Mouse (Mus musculus): ENCODE results near the gene Spdye4c. TPM values are rescaled to one million over a fixed set of nuclear protein-coding genes. Genes with fewer than 3 reads are reported as not detected.
A peak's percentile ranks its signal among the peaks of the same experiment; 100 is the strongest.

Spdye4c gene
- polyA plus RNA-seq, 1 experiment = not detected

DNA sequence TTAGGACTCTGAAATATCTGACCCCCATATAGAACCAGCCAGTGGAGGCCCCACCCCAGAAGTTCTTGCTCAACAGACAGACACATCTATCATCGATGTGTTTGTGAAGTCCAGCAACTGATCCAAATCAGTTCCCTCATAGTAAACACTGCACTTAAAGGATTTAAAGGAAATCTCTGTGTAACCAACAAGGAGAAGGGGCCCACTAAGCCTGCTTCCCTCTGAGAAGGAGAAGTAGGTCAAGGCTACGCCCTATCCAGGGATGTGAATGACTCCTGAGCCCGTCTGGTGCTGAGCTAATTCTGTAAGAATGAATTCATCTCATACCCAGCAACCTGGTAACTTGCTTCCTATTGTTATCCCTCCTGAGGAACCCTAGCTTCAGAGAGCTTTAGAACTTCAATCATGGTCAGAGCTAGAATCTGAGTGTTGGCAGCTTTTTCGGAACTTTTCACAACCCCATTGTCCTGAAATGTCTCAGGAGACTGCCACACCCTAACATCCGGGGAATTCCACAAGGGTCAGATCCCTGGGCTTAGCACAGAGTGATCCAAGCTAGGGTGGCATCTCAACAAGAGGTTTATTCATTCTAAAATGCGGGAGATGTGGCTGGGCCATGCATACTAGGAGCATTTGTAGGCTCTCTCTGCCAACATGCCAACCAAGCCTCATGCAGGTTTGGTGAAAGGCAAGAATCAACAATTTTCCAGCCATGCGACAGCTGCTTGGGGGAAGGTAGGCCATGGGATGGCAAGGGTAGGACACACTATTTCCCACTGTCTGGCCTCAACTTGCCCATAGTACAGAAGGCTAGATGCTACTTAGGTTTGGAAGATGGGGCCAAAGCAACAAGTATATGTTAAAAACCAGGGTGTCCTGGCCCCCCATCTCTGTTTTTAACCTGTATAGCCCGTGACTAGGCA lies 38.0 kb upstream of the Spdye4c start:
- peaks cover 17% of the 10 kb centered on the region for H3K4me1 ChIP-seq (ENCODE audit: control insufficient read depth, insufficient read depth, low read length)
- H3K4me3 ChIP-seq (ENCODE audit: insufficient read depth, low read length) = no peak overlapping the region
- no peak overlapping the region for H3K27ac ChIP-seq (ENCODE audit: insufficient read depth, low read depth, low read length)
- no peak for TF ChIP-seq CTCF (IDR thresholded peaks at IDR 0.05; ENCODE audit: low read depth, low read length)
- no peak for TF ChIP-seq POLR2A (IDR thresholded peaks at IDR 0.05; ENCODE audit: borderline replicate concordance, low read depth, low read length)

- Histone ChIP-seq H3K4me1 (ENCODE audit: control insufficient read depth, insufficient read depth, low read length) (peaks cover 17% of the 10 kb centered on the region), H3K27ac (ENCODE audit: insufficient read depth, low read depth, low read length) (no peak overlapping the region), H3K4me3 (ENCODE audit: insufficient read depth, low read length) (no peak overlapping the region)
- TF ChIP-seq POLR2A (IDR thresholded peaks at IDR 0.05; ENCODE audit: borderline replicate concordance, low read depth, low read length) (no peak), CTCF (IDR thresholded peaks at IDR 0.05; ENCODE audit: low read depth, low read length) (no peak)
These were observed 35.9 kb upstream of the Spdye4c start for GRCm38 (mm10) chr2:128555082-128555481.

- Histone ChIP-seq H3K4me1 (ENCODE audit: control insufficient read depth, insufficient read depth, low read length) (no peaks in the 10 kb centered on the region), H3K27ac (ENCODE audit: insufficient read depth, low read depth, low read length) (no peak overlapping the region), H3K4me3 (ENCODE audit: insufficient read depth, low read length) (no peak overlapping the region)
- TF ChIP-seq POLR2A (IDR thresholded peaks at IDR 0.05; ENCODE audit: borderline replicate concordance, low read depth, low read length) (no peak), CTCF (IDR thresholded peaks at IDR 0.05; ENCODE audit: low read depth, low read length) (no peak)
These were observed 26.8 kb upstream of the Spdye4c start for GRCm38 (mm10) chr2:128564195-128564594.

- Histone ChIP-seq H3K4me1 (ENCODE audit: control insufficient read depth, insufficient read depth, low read length) (no peaks in the 10 kb centered on the region), H3K4me3 (ENCODE audit: insufficient read depth, low read length) (no peak overlapping the region), H3K27ac (ENCODE audit: insufficient read depth, low read depth, low read length) (no peak overlapping the region)
- TF ChIP-seq CTCF (IDR thresholded peaks at IDR 0.05; ENCODE audit: low read depth, low read length) (no peak), POLR2A (IDR thresholded peaks at IDR 0.05; ENCODE audit: borderline replicate concordance, low read depth, low read length) (no peak)
These were observed 25.1 kb upstream of the Spdye4c start for GRCm38 (mm10) chr2:128565904-128566303.

DNA sequence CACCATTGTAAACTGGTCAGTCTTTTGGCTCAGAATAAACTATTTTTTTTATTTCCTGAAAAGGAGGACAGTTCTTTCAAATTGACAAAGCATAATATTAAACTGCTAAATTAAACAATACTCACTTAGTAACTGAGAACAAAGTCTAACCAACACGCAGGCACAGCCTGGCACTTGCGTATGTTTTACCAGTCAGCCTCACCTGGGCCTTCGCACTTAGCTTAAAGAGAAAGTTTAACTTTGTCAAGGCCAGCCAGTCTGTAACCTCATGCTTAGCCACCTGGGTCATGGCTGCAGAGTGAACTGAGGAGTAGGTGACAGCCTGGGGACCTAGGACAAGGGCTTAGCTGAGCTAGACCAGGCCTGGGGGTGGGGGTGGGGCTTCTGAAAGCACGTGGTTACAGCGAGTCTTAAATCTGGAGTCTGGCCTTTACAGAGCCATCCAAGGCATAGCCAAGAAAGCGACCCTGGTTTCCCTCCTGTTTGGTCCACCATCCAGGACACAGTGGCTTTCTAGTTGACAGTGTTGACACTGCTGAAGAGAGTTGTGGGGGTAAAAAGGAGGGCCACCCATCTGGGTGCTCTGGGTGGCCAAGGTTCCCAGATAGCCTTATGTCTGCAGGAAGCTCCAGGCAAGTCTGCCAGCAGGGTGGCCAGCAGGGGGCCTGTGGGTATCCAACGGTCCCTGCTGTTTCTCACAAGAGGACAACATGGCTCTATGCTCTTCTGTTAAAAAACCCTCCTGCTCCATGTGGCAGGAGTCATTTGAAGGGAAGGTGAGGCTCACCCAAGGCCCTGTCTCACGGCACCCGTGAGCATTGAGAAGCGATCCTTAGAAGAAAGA lies 24.5 kb upstream of the Spdye4c start:
- no peak overlapping the region for H3K4me3 ChIP-seq (ENCODE audit: insufficient read depth, low read length)
- H3K4me1 ChIP-seq (ENCODE audit: control insufficient read depth, insufficient read depth, low read length) = no peaks in the 10 kb centered on the region
- no peak overlapping the region for H3K27ac ChIP-seq (ENCODE audit: insufficient read depth, low read depth, low read length)
- TF ChIP-seq CTCF (IDR thresholded peaks at IDR 0.05; ENCODE audit: low read depth, low read length) (peak; percentile 25; the same call in 1 of the 2 replicates), POLR2A (IDR thresholded peaks at IDR 0.05; ENCODE audit: borderline replicate concordance, low read depth, low read length) (no peak)

DNA sequence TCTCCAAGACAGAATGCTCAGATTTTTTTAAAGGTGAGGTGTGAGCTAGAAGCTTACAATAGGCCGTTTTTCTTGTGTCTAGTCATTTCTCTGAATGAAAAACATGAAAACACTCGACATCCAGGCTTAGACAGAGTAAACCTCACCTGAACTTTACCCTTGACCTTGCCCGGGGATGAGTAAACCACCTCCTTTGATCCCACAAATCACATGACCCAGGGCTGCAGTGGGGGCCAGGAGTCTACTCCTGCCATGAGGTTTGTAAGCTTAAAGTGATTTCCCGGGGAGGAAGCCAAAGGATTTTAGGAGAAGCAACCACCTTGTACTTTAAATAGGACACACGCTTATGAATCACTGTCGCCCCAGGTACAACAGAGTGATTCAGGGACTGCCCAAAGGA lies 23.0 kb upstream of the Spdye4c start:
- no peak overlapping the region for H3K4me3 ChIP-seq (ENCODE audit: insufficient read depth, low read length)
- TF ChIP-seq CTCF (IDR thresholded peaks at IDR 0.05; ENCODE audit: low read depth, low read length) = no peak
- no peak for TF ChIP-seq POLR2A (IDR thresholded peaks at IDR 0.05; ENCODE audit: borderline replicate concordance, low read depth, low read length)
- H3K27ac ChIP-seq (ENCODE audit: insufficient read depth, low read depth, low read length) = no peak overlapping the region

GRCm38 (mm10) chr2:128568490-128568889 lies 22.5 kb upstream of the Spdye4c start:
- no peak overlapping the region for H3K4me3 ChIP-seq (ENCODE audit: insufficient read depth, low read length)
- no peak overlapping the region for H3K27ac ChIP-seq (ENCODE audit: insufficient read depth, low read depth, low read length)
- TF ChIP-seq POLR2A (IDR thresholded peaks at IDR 0.05; ENCODE audit: borderline replicate concordance, low read depth, low read length) (no peak), CTCF (IDR thresholded peaks at IDR 0.05; ENCODE audit: low read depth, low read length) (no peak)
- H3K4me1 ChIP-seq (ENCODE audit: control insufficient read depth, insufficient read depth, low read length) = peaks cover 4% of the 10 kb centered on the region

More for the DNA sequence above, 23.0 kb upstream of the Spdye4c start:
- H3K4me1 ChIP-seq (ENCODE audit: control insufficient read depth, insufficient read depth, low read length) = peaks cover 4% of the 10 kb centered on the region

DNA sequence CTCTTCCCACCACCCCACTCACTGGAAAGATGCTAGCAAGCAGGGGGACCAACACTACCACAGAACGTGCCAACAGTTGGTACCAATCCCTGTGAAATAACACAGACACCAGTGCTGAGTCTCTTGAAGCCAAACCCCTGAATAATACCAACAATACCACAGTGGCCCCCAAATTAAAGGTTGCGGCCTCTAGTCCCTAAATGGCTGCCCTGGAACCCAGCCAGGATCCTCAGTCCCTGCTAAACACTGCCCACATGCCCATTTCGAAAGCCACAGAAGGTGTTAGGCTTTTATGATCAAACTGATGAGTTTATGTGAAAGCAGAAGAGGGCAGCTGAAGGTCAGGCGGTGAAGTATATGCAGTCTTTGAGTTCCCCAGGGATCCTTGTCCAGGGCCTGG lies 20.0 kb upstream of the Spdye4c start:
- H3K4me3 ChIP-seq (ENCODE audit: insufficient read depth, low read length) = no peak overlapping the region
- TF ChIP-seq CTCF (IDR thresholded peaks at IDR 0.05; ENCODE audit: low read depth, low read length) = no peak
- TF ChIP-seq POLR2A (IDR thresholded peaks at IDR 0.05; ENCODE audit: borderline replicate concordance, low read depth, low read length) = no peak
- no peak overlapping the region for H3K27ac ChIP-seq (ENCODE audit: insufficient read depth, low read depth, low read length)
- peaks cover 4% of the 10 kb centered on the region for H3K4me1 ChIP-seq (ENCODE audit: control insufficient read depth, insufficient read depth, low read length)

DNA sequence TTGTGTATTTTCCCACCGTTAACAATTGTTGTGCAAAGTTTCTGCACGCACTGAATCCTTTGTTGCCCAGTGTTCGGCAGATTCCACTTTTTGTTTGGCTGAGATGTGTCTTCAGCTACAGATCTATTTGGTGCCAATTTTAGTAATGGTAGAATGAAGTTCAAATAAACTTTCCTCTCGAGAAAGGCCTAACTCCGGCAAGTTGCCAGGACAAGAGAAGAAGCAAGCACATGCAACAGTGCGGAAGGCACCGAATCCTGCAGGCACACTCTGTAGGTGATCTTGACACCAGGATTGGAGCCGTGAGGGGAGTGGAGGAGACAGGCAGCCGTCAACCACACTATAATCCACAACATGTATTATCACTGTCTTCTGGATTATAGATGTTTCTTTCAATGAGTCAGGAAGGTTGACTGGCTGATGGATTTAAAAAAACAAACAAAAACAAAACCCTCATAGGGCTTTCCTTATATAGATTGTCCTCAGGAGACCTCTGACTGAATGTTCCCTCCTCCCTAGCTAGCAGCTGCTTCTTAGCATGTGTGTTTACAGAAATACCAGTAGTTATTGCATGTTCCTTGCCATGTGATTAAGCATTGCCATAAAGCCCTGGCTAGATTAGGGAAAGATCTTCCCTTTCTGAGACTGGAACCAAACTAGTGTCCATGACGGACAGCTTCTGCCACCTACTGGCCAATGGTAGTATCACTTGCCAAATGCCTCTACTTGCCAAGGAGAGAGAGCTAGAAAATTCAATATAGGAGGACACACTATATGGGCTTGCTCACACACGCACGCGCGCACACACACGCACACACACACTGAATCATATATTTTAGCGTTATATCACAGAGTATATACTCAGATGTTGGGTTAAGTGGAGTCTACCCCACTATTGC lies 18.0 kb upstream of the Spdye4c start:
- H3K4me1 ChIP-seq (ENCODE audit: control insufficient read depth, insufficient read depth, low read length) = peaks cover 4% of the 10 kb centered on the region
- H3K4me3 ChIP-seq (ENCODE audit: insufficient read depth, low read length) = no peak overlapping the region
- no peak overlapping the region for H3K27ac ChIP-seq (ENCODE audit: insufficient read depth, low read depth, low read length)
- no peak for TF ChIP-seq CTCF (IDR thresholded peaks at IDR 0.05; ENCODE audit: low read depth, low read length)
- no peak for TF ChIP-seq POLR2A (IDR thresholded peaks at IDR 0.05; ENCODE audit: borderline replicate concordance, low read depth, low read length)

Data from bone marrow macrophage, adult 2 months (primary cell).